Mouse (Mus musculus) bone marrow, adult 2 months (tissue): ENCODE measurements around the gene Rpl6.
"Not testable (repeated sequence)": the region's sequence is repeated elsewhere in the genome, so short reads cannot be mapped to it uniquely, and the experiment has no call there.

Experiments
- CTCF ChIP-seq: fragments of 200-500 bp; IDR thresholded peaks from 2 replicates; pipeline ENCODE4 v1.5.1; 2011; ENCODE audit warnings: low read length, control low read depth; ENCODE audit not compliant: control insufficient read depth, insufficient read depth
- POLR2A ChIP-seq: fragments of 200-500 bp; IDR thresholded peaks from 2 replicates; pipeline ENCODE4 v1.6.1; 2011; ENCODE audit warnings: low read depth, mild to moderate bottlenecking, control low read depth, low read length, borderline replicate concordance; ENCODE audit not compliant: control insufficient read depth

- not testable (repeated sequence) for TF ChIP-seq POLR2A, CTCF
Observed at GRCm38 (mm10) chr5:121205537-121206130, 1.4 kb downstream of the Rpl6 start.
